Mouse (Mus musculus) liver, postnatal 0 days (tissue): Measurements from ENCODE around the gene Dock8.

ENCODE experiments used
- CTCF ChIP-seq: sonication (generic); IDR thresholded peaks from 2 replicates; pipeline ENCODE4 v1.5.1; 2016; ENCODE audit warnings: antibody characterized with exemption, low read depth
- EP300 ChIP-seq: IDR thresholded peaks from 2 replicates; pipeline ENCODE4 v1.6.1; 2016; ENCODE audit warnings: antibody characterized with exemption, low read depth, mild to moderate bottlenecking

GRCm38 (mm10) chr19:25087181-25087580 lies 87.8 kb downstream of the Dock8 start:
- TF ChIP-seq CTCF (no peak), EP300 (no peak)
